Mouse (Mus musculus): ENCODE measurements around the gene Casp8.

DNA sequence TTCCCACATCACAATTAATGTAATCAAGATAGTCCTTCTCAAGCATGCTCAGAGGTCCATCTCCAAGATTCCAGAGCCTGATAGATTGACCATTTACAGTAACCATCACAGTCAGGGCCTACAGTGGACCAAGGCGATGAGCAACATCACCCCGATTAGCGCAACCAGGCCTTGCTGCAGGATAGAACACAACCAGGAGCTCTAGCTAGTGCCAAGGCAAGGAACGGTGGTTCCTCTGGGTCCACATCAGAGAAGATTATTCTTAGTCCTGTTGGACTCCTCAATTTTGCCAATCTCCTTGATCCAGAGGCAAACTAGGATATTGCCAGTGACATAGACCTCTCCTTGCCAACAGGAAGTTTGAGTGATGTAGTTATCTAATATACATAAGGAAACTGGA, 6.8 kb upstream of the Casp8 start:
- TF ChIP-seq CTCF (IDR thresholded peaks at IDR 0.05; ENCODE audit: extremely low read depth, insufficient read depth, low read length) (no peak), POLR2A (IDR thresholded peaks at IDR 0.05; ENCODE audit: extremely low read depth, insufficient read depth, low read length) (no peak)

All from cortical plate, adult 2 months (tissue).